Mouse (Mus musculus): ENCODE measurements around the gene Vmn1r56.
"Not testable (repeated sequence)": the region's sequence is repeated elsewhere in the genome, so short reads cannot be mapped to it uniquely, and the experiment has no call there.

Vmn1r56 gene

DNA sequence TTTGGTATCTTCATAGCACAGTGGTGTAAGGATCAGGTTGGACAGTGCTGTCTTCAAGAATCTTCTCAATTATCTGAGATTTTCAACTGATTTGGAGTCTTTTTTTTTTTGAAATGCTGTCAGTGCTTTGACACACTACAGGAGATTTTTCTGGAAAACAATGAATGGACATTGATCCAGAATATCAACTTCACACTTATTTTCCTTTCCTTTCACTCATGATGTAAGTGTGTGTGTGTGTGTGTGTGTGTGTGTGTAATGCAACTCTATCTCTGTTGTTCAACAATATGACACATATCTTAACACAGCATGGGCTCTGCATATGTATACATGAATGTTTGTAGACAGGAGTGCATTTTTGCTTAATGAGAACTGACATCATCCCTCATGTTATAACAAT, at the start of gene Vmn1r56:
Gene Vmn1r56 (minus strand): TSS at position 101 of the 400 bp plus-strand sequence.
- not testable (repeated sequence) for DNase-seq (ENCODE audit: low spot score)

DNA sequence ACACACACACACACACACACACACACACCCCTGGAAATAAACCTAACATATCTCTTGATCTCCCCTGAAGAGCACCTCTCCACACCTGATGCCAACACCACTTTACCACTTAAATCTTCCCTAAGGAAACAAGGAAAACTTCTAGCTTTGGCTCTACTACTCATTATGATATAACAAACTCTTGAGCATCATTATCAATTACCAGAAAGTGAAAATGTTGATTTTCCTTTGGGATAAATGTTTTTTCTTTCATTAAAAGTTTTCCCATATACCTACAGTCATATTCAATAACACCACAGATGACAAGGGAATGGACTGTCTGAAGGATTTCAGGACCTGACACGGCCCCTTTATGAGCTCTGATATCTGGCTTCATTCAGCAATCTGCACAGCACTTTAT, 21.6 kb upstream of the Vmn1r56 start, which contains the start of gene Vmn1r57:
Gene Vmn1r57 (plus strand): TSS at position 301 of the 400 bp plus-strand sequence.
- DNase-seq (ENCODE audit: low spot score), result not testable (repeated sequence)

DNA sequence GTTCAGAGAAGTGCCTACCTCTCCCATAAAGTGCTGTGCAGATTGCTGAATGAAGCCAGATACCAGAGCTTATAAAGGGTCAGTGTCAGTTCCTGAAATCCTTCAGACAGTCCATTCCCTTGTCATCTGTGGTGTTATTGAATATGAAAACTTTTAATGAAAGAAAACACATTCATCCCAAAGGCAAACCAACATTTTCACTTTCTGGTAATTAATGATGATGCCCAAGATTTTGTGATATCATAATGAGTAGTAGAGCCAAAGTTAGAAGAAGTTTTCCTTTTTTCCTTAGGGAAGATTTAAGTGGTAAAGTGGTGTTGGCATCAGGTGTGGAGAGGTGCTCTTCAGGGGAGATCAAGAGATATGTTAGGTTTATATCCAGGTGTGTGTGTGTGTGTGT, 47.0 kb downstream of the Vmn1r56 start, which contains the start of gene Vmn1r55:
Gene Vmn1r55 (minus strand): TSS at position 101 of the 400 bp plus-strand sequence.
- not testable (repeated sequence) for DNase-seq (ENCODE audit: low spot score)

Measured in ovary, postnatal 14 days (tissue).